8 mouse cellular contexts compared by ENCODE assay signal in the genomic region with DNA sequence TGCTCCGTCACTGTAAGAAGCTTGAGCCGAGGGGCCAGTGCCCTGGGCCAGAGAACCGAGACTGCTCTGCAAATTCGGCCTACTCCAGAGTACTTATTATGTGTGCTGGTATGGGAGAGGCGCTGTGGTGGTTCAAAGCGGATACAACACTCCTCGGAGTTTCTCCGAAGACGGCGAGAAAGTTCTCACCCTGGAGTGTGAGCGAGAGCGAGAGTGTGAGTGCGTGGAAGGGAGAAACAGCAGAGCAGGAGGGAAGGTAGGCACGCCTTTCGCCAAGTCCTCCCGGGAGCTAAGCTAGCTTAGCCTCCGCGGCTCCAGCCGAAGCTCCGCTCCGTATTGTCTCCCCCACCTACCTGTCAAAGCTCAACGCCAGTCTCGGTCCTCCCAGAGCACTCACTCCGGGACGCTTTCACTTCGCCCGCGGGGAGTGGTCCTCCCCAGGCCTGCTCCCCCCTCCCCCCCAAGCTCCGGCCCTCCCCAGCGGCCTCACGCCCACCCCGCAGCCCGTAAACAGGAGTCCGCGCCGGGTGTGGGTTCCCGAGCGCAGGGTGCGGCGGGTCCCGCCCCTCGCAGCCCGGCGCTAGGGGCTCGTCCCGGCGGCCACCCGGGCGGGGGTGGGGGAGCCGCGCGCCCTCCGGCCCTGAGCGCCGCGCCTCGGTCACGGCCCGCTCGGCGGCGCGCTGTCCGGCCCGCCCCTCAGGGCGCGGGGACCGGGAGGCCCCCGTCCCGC. TPM values are rescaled to one million over a fixed set of nuclear protein-coding genes. Genes with fewer than 3 reads are reported as not detected.
A peak's percentile ranks its signal among the peaks of the same experiment; 100 is the strongest.
DNase-seq lines count a peak whose midpoint lies in the region; ATAC-seq lines count a peak whose summit lies in the region.

No protein-coding gene starts in this region.

- H3K4me2 ChIP-seq in midbrain, embryonic 16.5 days (ENCODE audit: low read length), result peak overlapping the region; percentile 91

- DNase-seq in 3T3-L1 (ENCODE audit: low read depth, low spot score), result peak; percentile 56
- DNase-seq in adrenal gland, adult 18-20 months (ENCODE audit: low spot score in 2 of 2), result peak; percentile 44 to 53
- DNase-seq in embryo, embryonic 11.5 days (ENCODE audit: low read depth, low spot score), result peak; percentile 34
- peak; percentile 89 for DNase-seq in heart, adult 11 months
- peak; percentile 37 for DNase-seq in kidney, adult 11 months
- peak; percentile 67 for DNase-seq in liver
- peak; percentile 53 to 69 for DNase-seq in spleen, postnatal 10 days (ENCODE audit: low spot score in 2 of 2)

- peak overlapping the region; percentile 95 for H3K4me3 ChIP-seq in midbrain, embryonic 16.5 days (ENCODE audit: low read depth, low read length)

- ATAC-seq in midbrain, embryonic 16.5 days, result peak; percentile 77

- peak overlapping the region; percentile 96 for H3K27ac ChIP-seq in midbrain, embryonic 16.5 days (ENCODE audit: low read length)

- peak overlapping the region; percentile 92 for H3K9ac ChIP-seq in midbrain, embryonic 16.5 days (ENCODE audit: low read depth, low read length)

- WGBS in midbrain, embryonic 16.5 days, result under 1% methylated on average over 44 of the region's 70 CpGs

- peaks cover 28% of the 10 kb centered on the region for H3K4me1 ChIP-seq in midbrain, embryonic 16.5 days (ENCODE audit: control insufficient read depth, insufficient read depth, low read length)

- H3K27me3 ChIP-seq in midbrain, embryonic 16.5 days (ENCODE audit: control insufficient read depth, insufficient read depth, low read depth, low read length), result no peaks in the 10 kb centered on the region

- H3K36me3 ChIP-seq in midbrain, embryonic 16.5 days (ENCODE audit: control insufficient read depth, insufficient read depth, low read length), result no peaks in the 10 kb centered on the region

- no peaks in the 10 kb centered on the region for H3K9me3 ChIP-seq in midbrain, embryonic 16.5 days (replicated peaks; ENCODE audit: control insufficient read depth, low read length, poor library complexity, severe bottlenecking)

RNA-seq across cellular contexts. Expression of gene Btbd7, which starts 0.8 kb away (rescaled TPM):
- 10 to 100 TPM; 33.9 to 43.5 TPM for total RNA-seq in adrenal gland, adult 18-20 months (2021)
- polyA plus RNA-seq in midbrain, embryonic 16.5 days (2015; fragmentation: Nextera tagmentation; extraction: Ambion mirVana), result 11.2 and 14.9 TPM in 2 replicates

RNA-seq across cellular contexts. Expression of gene Cox8c, which starts 21.6 kb away (rescaled TPM):
- not detected for total RNA-seq in adrenal gland, adult 18-20 months (2021)
- polyA plus RNA-seq in midbrain, embryonic 16.5 days (2015; fragmentation: Nextera tagmentation; extraction: Ambion mirVana), result not detected in 2 replicates

Comparison
In these comparisons a context has a peak if more than half of its experiments do, and no peak if none do; other contexts are left out.
1. Peak in every context shown above with its lines: DNase-seq, ATAC-seq, H3K4me3 ChIP-seq and H3K27ac ChIP-seq.
2. DNase-seq: peak in every context shown above with its lines; median percentile 89 in heart, adult 11 months; 67 in liver; 61 in spleen, postnatal 10 days; 56 in 3T3-L1; 48 in adrenal gland, adult 18-20 months; 37 in kidney, adult 11 months; 34 in embryo, embryonic 11.5 days.